Mouse (Mus musculus) frontal cortex, adult (tissue): ENCODE data around the gene Clrn3.
"Not testable (repeated sequence)": the region's sequence is repeated elsewhere in the genome, so short reads cannot be mapped to it uniquely, and the experiment has no call there.

Experiments
- ATAC-seq: cut with Nextera tagmentation; 2 replicates; pipeline ENCODE4 v1.9.2; 2017; ENCODE audit warnings: mild to moderate bottlenecking, moderate library complexity, mixed read lengths; ENCODE audit not compliant: low TSS enrichment

Gene Clrn3

DNA sequence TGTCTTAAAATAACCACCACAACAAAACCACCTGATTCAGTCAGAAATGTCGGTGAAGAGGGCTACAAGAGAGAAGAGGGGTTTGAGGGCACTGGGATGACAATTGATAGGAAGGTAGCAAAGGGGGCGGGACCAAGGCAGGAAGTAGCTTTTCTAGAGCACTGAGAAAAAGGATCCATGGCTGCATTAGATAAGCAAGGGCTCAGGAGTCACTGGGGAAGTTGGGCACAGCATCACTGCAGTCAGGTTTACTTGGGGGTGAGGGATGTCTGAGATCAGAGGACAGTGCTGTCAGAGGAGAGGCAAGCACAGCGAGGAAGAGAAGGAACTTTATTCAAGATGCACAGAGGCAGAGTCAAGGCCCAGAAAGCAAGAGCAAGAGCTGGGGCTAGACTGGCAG, 7.5 kb upstream of the Clrn3 start:
- ATAC-seq: no peak

DNA sequence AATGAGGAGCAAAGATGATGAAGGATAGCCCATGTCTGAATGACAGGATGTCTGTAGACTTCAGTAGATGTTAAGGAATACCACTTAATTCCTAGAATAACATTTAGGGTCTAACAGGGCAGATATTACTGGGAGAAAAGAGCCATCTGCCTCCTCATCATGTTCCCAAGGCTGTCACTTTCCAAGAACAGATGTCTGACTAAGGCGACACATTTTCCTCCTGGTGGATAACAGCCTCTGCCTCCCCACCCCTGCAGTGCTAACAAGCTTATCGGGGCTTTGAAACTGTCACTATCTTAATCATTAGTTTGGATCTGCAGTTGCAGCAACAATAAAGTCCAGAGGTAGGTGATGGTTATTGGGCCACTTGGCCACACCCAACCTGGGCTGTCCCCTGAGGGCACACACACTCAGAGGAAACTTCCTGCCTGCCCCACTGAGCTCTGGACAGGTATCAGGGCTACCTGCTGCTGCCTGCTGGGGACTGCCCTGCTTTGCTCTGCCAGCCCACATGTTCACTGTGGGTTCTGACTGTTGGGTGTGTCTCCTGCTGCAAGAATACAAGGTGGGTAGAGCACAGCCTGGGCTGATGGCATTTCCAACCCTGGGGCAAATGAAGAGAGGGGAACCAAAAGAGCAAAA, 6.2 kb upstream of the Clrn3 start:
- no peak for ATAC-seq

DNA sequence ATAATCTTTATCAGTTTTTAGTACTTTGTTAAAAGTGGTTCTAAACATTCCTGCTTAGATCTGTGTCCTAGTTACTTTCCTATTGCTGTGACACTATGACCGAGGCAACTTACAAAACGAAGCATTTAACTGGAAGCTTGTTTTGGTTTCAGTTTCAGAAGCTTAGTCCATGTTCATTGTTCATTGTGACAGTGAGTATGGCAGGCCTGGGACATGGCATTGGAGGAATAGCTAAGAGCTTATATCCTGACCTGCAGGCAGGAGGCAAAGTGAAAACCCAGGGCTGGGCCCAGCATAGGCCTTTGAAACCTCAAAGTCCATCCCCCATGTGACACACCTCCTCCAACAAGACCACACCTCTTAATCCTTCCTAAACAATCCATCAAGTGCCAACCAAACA, 614 bp upstream of the Clrn3 start:
- no peak for ATAC-seq

DNA sequence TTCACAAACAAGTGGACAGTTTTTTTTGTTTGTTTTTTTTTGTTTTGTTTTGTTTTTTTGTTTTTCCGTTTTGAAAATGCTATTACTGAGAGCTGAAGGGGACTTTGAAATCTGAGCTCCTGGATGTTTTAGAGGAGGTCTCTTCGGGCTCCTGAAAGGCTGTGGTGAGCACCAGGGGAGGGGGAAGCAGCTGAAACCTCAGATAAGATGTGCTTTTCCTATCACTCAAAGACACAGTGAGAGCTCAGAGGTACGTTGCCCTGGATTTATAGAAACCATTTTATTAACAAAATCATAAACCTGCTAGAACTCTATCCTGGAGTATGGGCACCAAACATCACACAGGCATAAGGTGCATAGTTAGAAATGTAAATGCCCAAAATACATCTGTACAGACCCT, 1.3 kb downstream of the Clrn3 start:
- ATAC-seq: no peak

DNA sequence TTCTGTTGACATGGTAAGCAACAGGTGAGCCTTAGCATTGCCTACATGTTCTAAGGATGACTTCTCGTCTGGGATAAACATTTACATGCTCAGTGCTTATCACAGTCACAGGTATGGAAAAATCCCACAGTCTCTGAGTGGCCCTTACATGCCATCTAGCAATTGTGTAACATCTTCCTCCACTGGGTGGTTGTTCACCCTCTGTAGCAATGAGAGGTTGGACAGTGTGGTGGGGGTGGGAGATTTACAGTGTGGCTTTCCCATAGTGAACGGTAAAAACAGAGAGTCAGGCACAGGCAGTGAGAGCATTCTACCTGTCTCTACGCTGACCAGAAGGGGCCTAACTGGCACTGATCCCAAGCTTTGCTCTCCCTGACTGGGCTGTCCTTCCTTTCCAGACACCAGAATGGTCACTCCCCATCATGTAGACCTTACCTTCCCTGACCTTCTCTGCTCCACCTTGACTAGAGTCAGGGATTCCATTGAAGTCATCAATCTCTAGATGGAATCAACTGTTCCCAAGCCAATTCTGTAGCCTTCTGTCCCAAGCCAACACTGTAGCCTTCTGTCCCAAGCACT, 1.8 kb downstream of the Clrn3 start:
- no peak for ATAC-seq

DNA sequence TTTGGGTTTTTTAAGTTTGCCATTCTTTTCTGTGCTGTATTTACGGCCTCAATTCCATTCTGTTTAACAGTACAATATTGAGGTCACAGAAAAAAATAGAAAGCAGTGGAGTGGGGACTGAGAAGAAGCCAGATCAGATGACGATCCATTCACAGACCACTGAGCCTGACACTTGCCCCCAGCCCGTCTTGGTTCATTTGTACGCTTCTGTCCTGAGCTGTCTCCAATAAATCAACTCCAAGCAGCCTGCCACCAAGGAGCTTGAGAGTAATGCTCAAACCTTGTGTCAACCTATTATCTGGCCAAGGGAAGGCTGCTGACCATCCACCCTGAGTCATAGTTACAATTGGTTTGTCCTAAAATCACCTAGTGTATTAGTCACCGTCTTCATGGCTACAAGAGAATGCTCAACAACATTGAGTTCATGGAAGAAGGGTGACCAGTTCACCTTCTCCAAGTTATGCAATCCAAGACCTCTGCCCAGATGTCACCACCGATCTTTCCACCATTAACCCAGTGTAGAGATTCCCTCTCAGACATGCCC, 4.0 kb downstream of the Clrn3 start:
- ATAC-seq: no peak

DNA sequence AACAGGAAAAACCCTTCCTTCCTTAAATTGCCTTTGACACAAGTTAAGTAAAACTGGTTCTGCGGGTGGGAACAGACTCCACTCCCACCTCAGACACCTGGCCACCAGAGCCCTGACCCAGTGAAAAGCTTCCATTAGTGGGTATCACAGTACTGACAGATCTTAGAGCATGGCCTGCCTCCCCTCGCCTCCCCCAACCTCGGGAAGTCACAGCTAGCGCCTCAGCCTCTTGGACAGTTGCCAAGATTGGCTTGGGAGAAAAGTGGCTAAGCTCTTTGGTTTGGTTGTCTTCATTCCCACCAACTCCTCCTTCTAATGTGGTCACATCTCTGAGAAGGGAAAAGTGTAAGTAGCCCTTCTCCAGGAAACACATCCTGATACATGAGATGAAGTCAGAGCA, 4.5 kb downstream of the Clrn3 start:
- no peak for ATAC-seq

DNA sequence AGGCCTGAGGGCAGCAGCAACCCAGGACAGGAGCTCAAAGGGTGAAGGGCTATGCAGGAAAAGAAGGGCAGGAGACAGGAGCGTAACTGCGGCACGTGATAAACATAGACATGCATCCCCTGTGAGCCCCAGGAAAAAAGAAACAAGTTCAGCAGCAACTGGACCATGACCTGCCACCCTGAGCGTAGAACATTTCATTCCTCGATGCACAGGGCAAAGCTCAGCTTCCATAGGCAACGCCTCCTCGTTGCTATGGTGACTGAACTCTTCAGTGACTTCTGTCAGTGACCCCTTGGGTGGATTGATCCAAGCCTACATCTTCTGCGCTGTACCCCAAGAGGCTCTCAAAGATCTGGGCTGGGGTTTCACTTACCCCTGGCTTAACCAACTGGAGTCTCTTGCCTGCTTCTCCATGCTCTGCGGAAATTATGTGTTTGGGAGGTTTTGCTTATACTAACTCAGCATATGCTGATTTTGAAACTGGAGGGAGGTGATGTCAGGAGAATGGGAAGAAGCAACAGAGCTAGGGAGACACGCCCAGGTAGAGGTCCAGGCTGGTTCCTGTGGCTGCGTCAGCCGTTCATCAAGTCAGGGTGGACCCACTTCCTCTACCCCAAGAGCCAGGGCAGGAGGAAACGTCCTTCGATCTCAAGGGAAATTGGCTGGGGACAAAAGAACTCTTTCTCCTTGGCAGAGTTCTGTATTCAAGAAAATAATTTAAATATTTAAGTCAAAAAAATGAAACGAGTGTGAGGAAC, 6.5 kb downstream of the Clrn3 start:
- ATAC-seq: no peak

DNA sequence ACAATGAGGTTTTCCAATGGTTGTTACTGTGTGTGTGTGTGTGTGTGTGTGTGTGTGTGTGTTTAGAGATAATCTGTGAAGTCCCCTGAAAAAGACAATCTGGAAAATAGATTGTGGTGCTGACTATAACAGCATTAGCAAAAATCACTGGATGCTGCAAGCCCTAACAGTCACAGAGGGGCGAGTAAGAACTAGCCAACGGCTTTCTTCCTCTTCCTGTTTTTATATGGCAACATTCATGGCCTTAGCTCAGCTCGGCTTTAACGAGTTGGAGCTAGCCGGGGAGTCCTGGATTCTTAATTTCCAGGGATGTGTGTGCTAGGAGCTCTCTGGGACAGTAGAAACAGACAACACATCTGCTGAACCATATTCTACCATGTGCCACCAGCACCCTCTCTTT, 8.2 kb downstream of the Clrn3 start:
- no peak for ATAC-seq

DNA sequence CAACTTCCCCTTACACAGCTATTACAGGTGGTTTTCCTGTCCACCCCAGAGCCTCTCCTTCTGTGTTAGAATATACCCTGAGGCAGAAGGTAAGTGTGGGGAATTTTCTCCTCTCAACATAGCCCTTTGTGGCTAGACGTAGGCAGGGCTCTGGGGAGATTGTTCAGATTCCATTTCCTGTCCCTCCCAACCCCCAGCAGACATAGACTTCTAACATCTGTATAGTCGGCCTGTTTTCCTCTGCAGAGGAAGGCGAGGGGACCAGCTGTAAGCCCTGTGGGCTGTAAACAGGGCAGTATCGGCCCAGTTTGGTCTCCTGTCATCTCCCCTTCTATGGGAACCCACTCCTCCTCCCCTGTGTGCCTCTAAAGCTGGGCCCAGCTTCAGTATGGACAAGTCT, 11.3 kb downstream of the Clrn3 start:
- ATAC-seq: no peak

DNA sequence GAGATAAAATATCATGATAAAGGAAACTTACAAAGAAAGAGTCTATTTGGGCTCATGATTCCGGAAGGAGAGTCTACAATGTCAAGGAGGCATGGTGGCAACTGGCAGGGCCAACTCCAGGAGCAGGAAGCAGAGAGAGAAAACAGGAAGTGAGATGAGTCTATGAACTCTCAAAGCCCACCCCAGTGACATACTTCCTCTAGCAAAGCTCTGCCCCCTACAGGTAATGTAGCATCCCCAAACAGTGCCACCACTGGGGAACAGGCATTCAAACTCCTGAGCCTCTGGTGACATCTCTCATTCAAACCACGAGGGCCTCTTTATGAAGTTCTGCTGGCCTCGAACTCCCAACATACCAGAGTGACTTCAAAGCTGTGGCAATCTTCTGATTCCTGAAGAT, 16.7 kb downstream of the Clrn3 start:
- ATAC-seq: no peak

DNA sequence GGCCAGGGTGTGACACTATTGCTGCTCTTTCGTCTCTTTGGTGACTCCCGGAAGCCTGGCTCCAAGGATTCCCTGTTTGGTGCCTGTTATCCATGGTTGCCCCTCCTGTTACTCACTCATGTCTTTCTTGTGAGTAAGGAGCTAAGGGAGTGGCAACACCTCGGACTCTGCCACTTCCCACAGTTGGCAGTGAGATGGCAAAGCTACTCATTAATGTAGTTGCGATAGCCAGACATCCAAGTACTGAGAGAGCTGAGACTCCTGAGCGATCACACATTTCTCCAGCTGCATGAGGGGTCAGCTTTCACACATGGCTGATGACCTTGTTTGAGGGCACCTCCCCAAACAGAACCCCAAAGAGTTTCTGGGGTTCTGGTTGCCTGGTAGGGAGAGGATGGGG, 18.0 kb downstream of the Clrn3 start:
- ATAC-seq: no peak

DNA sequence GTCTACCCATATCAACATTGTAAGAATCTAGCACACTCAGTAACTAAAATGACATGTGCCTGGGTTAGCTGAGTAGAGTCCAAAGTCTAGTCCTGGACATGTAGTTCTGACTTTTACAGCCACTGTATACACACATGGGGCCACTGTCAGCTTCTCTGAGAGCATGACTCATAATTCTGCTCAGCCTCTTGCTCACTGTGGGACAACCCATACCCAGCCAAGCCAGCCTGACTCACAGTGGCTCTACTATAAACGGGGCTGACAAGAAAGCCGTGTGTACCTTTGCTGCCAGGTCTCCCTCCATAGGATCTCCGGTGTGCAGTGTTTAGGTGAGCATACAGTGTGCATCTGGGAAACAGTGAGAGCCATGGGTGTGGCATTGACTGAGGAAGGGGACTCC, 19.2 kb downstream of the Clrn3 start:
- ATAC-seq: 0 out of 2 replicates have a peak, but pooled peaks have one; percentile 52

DNA sequence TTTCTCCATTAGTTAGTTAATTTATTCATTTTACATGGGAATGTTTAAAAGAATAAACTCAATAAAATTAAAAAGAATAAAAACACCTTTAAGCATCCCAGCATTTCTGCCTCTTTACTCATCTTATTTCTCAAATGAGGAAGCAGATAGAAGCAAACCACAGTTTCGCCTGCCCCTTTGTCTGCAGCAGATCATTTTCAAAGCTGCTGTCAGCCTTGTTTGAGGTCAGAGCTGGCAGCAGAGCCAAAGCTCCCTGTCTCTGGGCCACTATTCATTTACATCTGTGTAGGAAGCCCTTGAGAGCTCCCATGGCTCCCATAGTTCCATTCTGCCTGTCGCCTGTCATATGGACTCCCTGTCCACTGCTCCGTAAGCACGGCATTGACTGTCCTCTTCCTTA, 19.9 kb downstream of the Clrn3 start:
- no peak for ATAC-seq

DNA sequence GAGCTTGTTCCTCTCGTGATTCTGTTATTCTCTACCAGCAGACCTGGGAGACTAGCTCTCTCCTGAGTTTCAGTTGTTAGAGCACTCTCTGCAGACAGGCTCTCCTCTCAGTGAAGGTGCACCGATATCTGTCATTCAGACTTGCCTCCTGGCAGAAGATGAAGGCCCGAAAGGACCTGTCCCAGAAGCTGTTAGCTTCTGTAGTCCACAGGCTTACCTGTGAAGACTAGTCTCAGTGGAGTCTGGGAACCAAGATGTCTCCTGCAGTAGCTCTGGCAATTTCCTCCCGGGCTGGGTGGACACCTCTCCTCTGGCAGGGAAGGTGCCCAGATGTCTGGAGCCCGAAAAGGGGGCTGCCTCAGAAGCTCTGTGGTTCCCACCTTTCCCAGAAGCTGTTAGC, 21.9 kb downstream of the Clrn3 start:
- not testable (repeated sequence) for ATAC-seq

DNA sequence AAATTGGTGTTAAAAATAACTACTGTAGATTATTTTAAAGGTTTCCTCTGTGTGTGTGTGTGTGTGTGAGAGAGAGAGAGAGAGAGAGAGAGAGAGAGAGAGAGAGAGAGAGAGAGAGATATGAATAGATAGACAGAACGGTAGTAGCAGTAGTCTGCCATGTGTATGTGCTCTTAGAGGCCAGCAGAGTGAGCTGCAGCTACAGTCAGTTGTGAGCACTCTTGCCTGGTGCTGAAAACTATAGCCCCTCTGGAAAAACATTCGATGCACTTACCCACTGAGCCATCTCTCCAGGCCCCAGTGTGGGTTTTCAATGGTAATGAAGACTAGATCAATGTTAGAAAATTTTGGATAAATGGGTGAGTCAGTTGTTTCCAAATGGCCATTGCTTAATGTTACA, 29.1 kb downstream of the Clrn3 start:
- ATAC-seq: no peak

DNA sequence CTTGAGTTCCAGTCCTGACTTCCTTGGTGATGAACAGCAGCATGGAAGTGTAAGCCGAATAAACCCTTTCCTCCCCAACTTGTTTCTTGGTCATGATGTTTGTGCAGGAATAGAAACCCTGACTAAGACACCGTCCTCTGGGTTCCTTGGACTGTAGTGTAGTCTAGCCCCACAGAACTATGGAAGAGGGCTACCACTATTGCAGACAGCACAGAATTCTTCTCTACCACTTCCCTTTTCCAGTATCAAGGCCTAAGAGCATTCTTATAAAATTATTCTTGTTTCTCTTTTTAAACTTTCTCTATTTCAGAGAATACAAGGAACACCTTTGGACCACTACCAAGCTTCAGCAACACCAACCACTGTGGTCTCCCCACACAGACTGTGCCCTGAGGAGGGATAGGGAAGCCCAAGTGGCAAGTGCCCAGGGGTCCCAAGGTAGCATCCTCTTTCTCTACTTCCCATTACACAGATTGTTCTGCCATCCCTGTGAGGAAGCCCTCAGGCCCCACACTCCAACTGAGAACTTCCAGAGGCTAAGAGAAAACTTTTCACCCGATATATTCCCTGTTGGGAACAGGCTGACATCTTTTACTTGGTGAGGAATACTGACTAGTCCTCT, 29.8 kb downstream of the Clrn3 start:
- no peak for ATAC-seq

DNA sequence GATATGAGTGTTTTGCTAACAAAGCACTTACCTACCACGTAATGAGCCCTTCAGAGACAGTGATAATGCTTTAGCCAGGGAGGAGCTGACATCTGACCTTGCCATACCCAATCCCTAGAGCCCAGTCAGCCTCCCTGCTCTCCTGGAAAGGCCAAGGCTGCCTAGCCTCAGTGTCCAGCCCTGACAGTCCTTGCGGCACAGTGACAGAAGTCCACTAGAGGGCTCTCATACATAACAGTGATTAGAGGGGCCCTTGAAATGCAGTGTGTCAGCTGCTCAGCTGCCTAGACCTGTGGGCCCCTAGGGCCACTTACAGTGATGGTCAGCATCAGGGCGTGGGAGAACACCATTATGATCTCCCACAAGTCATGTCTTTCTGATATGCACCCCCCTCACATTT, 33.2 kb downstream of the Clrn3 start:
- ATAC-seq: peak; percentile 50; the same call in 1 of the 2 replicates

DNA sequence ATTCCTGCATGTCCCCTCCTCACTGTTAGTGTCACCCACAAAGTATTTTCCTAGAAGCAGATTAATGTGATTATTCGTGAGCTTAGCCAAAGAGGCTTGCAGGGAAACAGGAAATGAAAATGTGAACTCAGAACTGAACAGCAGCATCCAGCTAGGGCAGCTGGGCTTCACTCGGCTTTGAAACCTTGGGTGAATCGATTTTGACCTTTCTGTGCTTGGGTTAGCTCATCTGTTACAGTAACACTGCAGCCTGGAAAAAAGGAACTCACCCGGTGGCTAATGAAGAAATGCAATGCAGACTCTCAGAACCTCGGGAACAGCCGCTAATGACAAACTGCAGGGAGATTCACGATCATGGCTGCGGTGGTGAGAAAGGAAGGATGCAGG, 38.0 kb downstream of the Clrn3 start:
- no peak for ATAC-seq

DNA sequence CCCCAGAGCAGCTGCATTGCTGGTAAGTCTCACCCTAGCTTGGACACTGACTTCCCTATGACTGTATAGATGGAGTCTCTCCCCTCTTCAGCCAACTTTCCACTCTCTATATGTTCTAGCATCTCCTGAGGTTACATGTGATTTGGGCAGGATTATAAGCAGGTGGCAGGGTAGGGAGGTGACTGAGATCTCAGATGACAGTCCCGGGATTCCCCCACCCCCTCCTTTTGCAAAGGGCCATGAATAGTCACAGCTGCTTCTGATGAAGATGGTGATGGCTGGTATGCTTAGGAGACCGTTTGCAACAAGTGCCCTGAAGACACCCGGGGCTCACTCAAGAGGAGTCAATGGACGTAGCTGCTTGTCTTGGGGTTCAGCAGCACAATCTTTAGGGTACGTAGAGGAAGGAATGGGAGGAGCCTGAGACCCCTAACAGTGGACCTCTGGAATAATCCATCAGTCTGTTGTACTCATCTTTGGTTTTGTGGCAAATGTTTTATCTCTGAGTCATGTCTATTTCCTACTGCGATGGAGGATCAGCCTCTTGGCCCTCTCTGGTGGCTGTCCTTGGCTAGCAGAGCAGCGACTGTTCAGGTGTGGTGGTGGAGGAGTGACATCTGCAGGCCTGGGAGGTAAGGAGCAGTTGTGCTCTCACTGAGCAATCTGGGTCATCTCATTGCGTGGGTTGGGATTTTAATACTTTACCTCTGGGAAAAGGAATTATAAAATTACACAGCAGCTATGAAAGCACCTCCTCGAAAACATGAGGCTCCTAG, 38.5 kb downstream of the Clrn3 start:
- no peak for ATAC-seq

DNA sequence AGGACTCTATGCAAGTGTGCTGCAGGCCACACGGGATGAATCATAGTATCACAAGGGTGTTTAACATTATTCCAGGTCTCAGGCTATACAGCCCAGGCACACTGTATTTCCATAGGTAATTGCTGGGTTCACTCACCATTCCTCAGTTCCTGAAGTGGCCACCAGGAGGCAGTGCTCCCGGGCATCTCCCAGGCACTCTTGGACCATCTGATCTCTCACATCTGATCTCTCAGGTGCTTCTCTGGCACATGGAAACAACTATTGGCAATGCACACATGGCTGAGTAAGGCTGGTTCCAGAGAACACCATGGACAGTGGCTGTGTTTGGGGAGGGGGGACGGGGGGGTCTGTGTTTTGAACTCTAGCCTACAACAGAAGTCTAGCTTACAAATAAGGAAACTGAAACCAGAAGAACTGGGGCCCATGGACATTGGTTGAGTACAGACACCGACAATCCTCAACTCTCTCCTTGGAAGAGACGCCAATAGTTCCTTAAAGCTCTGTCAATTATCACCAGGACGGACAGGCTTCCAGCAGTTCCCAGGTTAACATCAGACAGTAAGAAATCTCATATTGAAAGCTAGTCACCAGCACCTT, 40.1 kb downstream of the Clrn3 start:
- ATAC-seq: no peak
